Mouse (Mus musculus) stomach, embryonic 14.5 days (tissue): ENCODE measurements around the gene Ager. TPM values are rescaled to one million over a fixed set of nuclear protein-coding genes. Genes with fewer than 3 reads are reported as not detected.

Experiments
- ATAC-seq: fragments of 200-750 bp; cut with Nextera tagmentation; 2 replicates; pipeline ENCODE4 v1.8.0; 2017; ENCODE audit warnings: low read depth, moderate TSS enrichment; ENCODE audit not compliant: insufficient number of reproducible peaks, insufficient read depth, low FRiP score
- H3K27ac ChIP-seq: fragments of 300-500 bp; sonication (generic); 2 replicates; pipeline ENCODE4 v1.5.1; 2014; ENCODE audit warnings: mild to moderate bottlenecking, low read length, moderate library complexity, mixed read lengths
- H3K27me3 ChIP-seq: fragments of 300-500 bp; sonication (generic); 2 replicates; pipeline ENCODE4 v1.6.1; 2014; ENCODE audit warnings: low read length, control low read depth, mixed read lengths; ENCODE audit not compliant: control insufficient read depth, insufficient read depth
- H3K36me3 ChIP-seq: fragments of 300-500 bp; sonication (generic); 2 replicates; pipeline ENCODE4 v1.6.1; 2014; ENCODE audit warnings: mild to moderate bottlenecking, control low read depth, low read length, moderate library complexity, mixed read lengths; ENCODE audit not compliant: control insufficient read depth, insufficient read depth
- H3K4me1 ChIP-seq: fragments of 300-500 bp; sonication (generic); 2 replicates; pipeline ENCODE4 v1.6.1; 2014; ENCODE audit warnings: low read length, control low read depth, mixed read lengths; ENCODE audit not compliant: control insufficient read depth, insufficient read depth
- H3K4me2 ChIP-seq: fragments of 300-500 bp; sonication (generic); replicated peaks from 2 replicates; pipeline ENCODE4 v1.6.1; 2014; ENCODE audit warnings: low read depth, low read length, control low read depth
- H3K4me3 ChIP-seq: fragments of 300-500 bp; sonication (generic); 2 replicates; pipeline ENCODE4 v1.5.1; 2014; ENCODE audit warnings: low read depth, low read length, control low read depth
- H3K9ac ChIP-seq: fragments of 300-500 bp; sonication (generic); replicated peaks from 2 replicates; pipeline ENCODE4 v1.6.1; 2014; ENCODE audit warnings: low read depth, mild to moderate bottlenecking, control low read depth, low read length, moderate library complexity, mixed read lengths
- H3K9me3 ChIP-seq: fragments of 300-500 bp; sonication (generic); 2 replicates; pipeline ENCODE4 v1.6.1; 2016; ENCODE audit warnings: low read depth, low read length, control low read depth; ENCODE audit not compliant: control insufficient read depth
- WGBS: fragments of 180-500 bp; shearing (Covaris S2); extraction: QIAGEN DNeasy Blood & Tissue Kit; methylation state at CpG from one replicate; pipeline ENCODE4 v1.1.7; 2014; 5-methylcytosine and 5-hydroxymethylcytosine counted together
- polyA plus RNA-seq: library from polyadenylated mRNA; unstranded; fragments of >200 nt; fragmentation: Nextera tagmentation; extraction: Ambion mirVana; gene quantifications from 2 replicates; pipeline ENCODE4 v1.2.1, GENCODE M21; 2014

Gene Ager
- polyA plus RNA-seq, 1 experiment from 2014 or later: 3.8 TPM

- H3K9me3 ChIP-seq: no peaks in the 10 kb centered on the region
- WGBS: under 1% methylated on average over 25 of the region's 35 CpGs
- H3K27me3 ChIP-seq: no peaks in the 10 kb centered on the region
- H3K36me3 ChIP-seq: peaks cover 17% of the 10 kb centered on the region
- H3K4me3 ChIP-seq: peak overlapping the region; percentile 87
- peak overlapping the region; percentile 95 for H3K9ac ChIP-seq
- peaks cover 54% of the 10 kb centered on the region for H3K4me1 ChIP-seq
- ATAC-seq: peak; percentile 34; the same call in 1 of the 2 replicates
- peak overlapping the region; percentile 88 for H3K4me2 ChIP-seq
- H3K27ac ChIP-seq: peak overlapping the region; percentile 99
These were observed 5.7 kb upstream of the Ager start for GRCm38 (mm10) chr17:34591994-34592375.

- no peaks in the 10 kb centered on the region for H3K9me3 ChIP-seq
- peaks cover 17% of the 10 kb centered on the region for H3K36me3 ChIP-seq
- WGBS: under 1% methylated on average over 25 of the region's 32 CpGs
- peak overlapping the region; percentile 95 for H3K9ac ChIP-seq
- ATAC-seq: peak; percentile 5; the same call in 1 of the 2 replicates
- peak overlapping the region; percentile 99 for H3K27ac ChIP-seq
- H3K4me3 ChIP-seq: peak overlapping the region; percentile 87
- no peaks in the 10 kb centered on the region for H3K27me3 ChIP-seq
- peaks cover 58% of the 10 kb centered on the region for H3K4me1 ChIP-seq
- H3K4me2 ChIP-seq: peak overlapping the region; percentile 88
These were observed 4.8 kb upstream of the Ager start for GRCm38 (mm10) chr17:34592581-34593549.

GRCm38 (mm10) chr17:34593752-34594525 is 3.7 kb upstream of the Ager start:
- ATAC-seq: no peak; the same call in 1 of the 2 replicates
- WGBS: 40% methylated on average over 33 of the region's 34 CpGs
- Histone ChIP-seq H3K27ac (peak overlapping the region; percentile 99; the same call in 1 of the 2 replicates), H3K4me1 (peaks cover 54% of the 10 kb centered on the region), H3K4me3 (peak overlapping the region; percentile 87), H3K27me3 (no peaks in the 10 kb centered on the region), H3K36me3 (peaks cover 17% of the 10 kb centered on the region), H3K9me3 (no peaks in the 10 kb centered on the region), H3K9ac (peak overlapping the region; percentile 95), H3K4me2 (peak overlapping the region; percentile 88)

GRCm38 (mm10) chr17:34596098-34596497 is 1.6 kb upstream of the Ager start:
- H3K4me2 ChIP-seq: no peak overlapping the region
- no peak overlapping the region for H3K27ac ChIP-seq

GRCm38 (mm10) chr17:34599891-34600290 is 2.2 kb downstream of the Ager start:
- H3K4me2 ChIP-seq: no peak overlapping the region
- H3K27me3 ChIP-seq: no peaks in the 10 kb centered on the region
- H3K27ac ChIP-seq: no peak overlapping the region
- H3K9ac ChIP-seq: no peak overlapping the region
- no peaks in the 10 kb centered on the region for H3K9me3 ChIP-seq
- no peak for ATAC-seq
- no peak overlapping the region for H3K4me3 ChIP-seq
- peaks cover 31% of the 10 kb centered on the region; the same call in 1 of the 2 replicates for H3K4me1 ChIP-seq
- WGBS: 79% methylated on average over 9 of the region's 9 CpGs
- peaks cover 21% of the 10 kb centered on the region; the same call in 1 of the 2 replicates for H3K36me3 ChIP-seq

More at GRCm38 (mm10) chr17:34596098-34596497, 1.6 kb upstream of the Ager start:
- H3K4me3 ChIP-seq: no peak overlapping the region
- peaks cover 33% of the 10 kb centered on the region for H3K4me1 ChIP-seq
- 59% methylated on average over 8 of the region's 8 CpGs for WGBS
- no peak for ATAC-seq
- H3K36me3 ChIP-seq: peaks cover 22% of the 10 kb centered on the region
- H3K27me3 ChIP-seq: no peaks in the 10 kb centered on the region
- H3K9me3 ChIP-seq: no peaks in the 10 kb centered on the region
- no peak overlapping the region for H3K9ac ChIP-seq

GRCm38 (mm10) chr17:34601796-34602195 is 4.1 kb downstream of the Ager start:
- Histone ChIP-seq H3K36me3 (peaks cover 9% of the 10 kb centered on the region; the same call in 1 of the 2 replicates), H3K4me3 (no peak overlapping the region), H3K27ac (no peak overlapping the region), H3K27me3 (no peaks in the 10 kb centered on the region), H3K9ac (no peak overlapping the region; the same call in 1 of the 2 replicates), H3K4me1 (peaks cover 32% of the 10 kb centered on the region), H3K9me3 (no peaks in the 10 kb centered on the region), H3K4me2 (0 out of 2 replicates have a peak overlapping the region, but pooled peaks have one; percentile 90)
- WGBS: 88% methylated on average over 12 of the region's 12 CpGs
- ATAC-seq: no peak

- H3K4me2 ChIP-seq: peak within 1 kb of the TSS; percentile 95
- H3K27ac ChIP-seq: peak within 1 kb of the TSS; percentile 93
- H3K9me3 ChIP-seq: no peaks in the 10 kb centered on the region
- H3K36me3 ChIP-seq: peaks cover 9% of the 10 kb centered on the region; the same call in 1 of the 2 replicates
- ATAC-seq: peak; percentile 94
- WGBS: under 1% methylated on average over 30 of the region's 30 CpGs
- peak within 1 kb of the TSS; percentile 76 for H3K4me3 ChIP-seq
- peaks cover 27% of the 10 kb centered on the region for H3K4me1 ChIP-seq
- no peaks in the 10 kb centered on the region for H3K27me3 ChIP-seq
- H3K9ac ChIP-seq: peak within 1 kb of the TSS; percentile 84
These were observed 5.9 kb downstream of the Ager start, which contains the start of gene Rnf5 for GRCm38 (mm10) chr17:34603375-34604060. Gene Rnf5 (minus strand): TSS chr17:34603690.
